Mouse (Mus musculus) adrenal gland, postnatal 10 days (tissue): ENCODE data around the gene Rhoh. TPM values are rescaled to one million over a fixed set of nuclear protein-coding genes. Genes with fewer than 3 reads are reported as not detected.

ENCODE experiments used
- DNase-seq: peaks from one replicate; pipeline ENCODE4 v3.0.0; 2021; ENCODE audit warnings: mixed read lengths
- total RNA-seq, 2 experiments: library from RNA; stranded (reverse); gene quantifications; 2 replicates each; pipeline ENCODE4 v1.2.3; 2021

Gene Rhoh
- total RNA-seq, 2 experiments from 2014 or later = 2.5 to 2.6 TPM

- DNase-seq = no peak
These were observed 34.2 kb downstream of the Rhoh start for GRCm38 (mm10) chr5:65895121-65895692.

DNA sequence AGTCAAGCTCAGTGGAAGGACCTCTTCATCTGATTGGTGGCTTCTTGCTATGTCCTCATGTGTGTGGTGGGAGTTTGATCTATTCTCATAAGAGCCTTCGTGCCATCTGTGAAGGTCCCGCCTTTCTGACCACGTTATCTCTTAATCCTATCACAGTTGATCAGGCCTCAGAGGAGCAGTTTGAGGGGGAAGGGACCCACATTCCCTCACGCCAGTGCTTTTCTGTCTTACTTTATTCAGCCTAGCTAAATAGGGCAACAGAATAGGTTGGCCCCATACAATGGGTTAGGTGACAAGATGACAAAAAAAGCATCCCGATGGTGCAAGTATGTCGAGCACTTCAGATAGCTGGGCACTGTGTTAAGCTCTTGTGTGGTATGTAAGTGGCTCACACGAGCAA lies 34.8 kb downstream of the Rhoh start:
- no peak for DNase-seq

DNA sequence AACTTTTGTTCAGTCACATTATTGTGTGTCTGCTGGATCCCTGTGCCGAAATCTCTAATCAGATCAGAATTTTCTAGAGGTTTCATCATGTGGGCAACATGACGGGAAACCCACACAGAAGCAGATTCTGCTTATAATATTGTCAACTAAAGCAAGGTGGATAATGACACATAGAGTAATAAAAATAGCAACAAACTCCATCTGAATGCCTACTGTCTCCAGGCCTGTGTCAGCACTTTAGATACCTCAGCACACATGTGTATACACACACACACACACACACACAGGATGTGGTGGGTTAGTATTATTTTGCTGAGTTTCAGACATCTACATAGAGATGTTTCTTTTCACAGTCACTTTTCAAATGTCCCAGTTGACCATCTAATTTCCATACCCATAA lies 36.7 kb downstream of the Rhoh start:
- no peak for DNase-seq

DNA sequence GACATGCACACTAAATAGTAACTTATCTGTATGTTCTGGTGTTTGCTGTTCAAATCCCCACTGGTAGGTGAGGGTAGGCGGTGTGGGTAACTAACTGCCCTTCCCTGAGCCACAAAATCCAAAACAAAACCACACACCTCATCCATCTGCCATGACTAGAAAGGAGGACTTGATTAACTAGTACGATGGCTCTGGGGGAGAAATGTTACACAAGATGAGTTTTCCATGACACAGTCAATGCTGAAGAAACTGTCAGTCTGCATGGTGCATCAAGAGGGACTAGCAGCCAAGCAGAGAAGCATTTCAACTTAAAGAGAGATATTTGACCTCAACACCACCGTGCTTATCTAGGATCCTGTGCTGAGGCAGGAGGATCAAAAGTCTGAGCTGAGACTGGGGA lies 37.7 kb downstream of the Rhoh start:
- no peak for DNase-seq

- no peak for DNase-seq
These were observed 39.1 kb downstream of the Rhoh start for GRCm38 (mm10) chr5:65900113-65900512.

- DNase-seq = no peak
These were observed 39.9 kb downstream of the Rhoh start for GRCm38 (mm10) chr5:65900862-65901265.

- DNase-seq = no peak
These were observed 40.9 kb downstream of the Rhoh start for GRCm38 (mm10) chr5:65901868-65902418.

GRCm38 (mm10) chr5:65902811-65903210 lies 41.8 kb downstream of the Rhoh start:
- no peak for DNase-seq

DNA sequence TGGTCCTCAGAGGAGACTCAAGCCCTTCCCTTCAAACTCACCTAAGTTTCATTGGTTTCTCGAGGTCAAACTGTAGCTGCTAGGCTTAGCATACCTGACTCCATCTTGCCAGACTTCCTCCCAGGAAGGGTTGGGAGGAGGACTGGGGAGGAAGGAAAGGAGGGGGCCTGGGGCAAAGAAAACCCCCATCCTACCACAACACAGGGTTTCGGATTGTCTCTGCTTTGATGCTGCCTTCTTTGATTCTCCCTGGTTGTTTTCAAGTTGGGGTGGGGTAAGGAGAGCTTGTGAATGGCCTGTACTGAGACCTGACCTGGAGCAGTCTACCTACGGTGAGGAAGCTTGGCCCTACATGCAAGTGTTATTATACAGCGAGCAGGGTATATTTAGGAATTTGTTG lies 43.5 kb downstream of the Rhoh start:
- no peak for DNase-seq

- DNase-seq = peak; percentile 8
These were observed 47.7 kb downstream of the Rhoh start for GRCm38 (mm10) chr5:65908751-65909150.

DNA sequence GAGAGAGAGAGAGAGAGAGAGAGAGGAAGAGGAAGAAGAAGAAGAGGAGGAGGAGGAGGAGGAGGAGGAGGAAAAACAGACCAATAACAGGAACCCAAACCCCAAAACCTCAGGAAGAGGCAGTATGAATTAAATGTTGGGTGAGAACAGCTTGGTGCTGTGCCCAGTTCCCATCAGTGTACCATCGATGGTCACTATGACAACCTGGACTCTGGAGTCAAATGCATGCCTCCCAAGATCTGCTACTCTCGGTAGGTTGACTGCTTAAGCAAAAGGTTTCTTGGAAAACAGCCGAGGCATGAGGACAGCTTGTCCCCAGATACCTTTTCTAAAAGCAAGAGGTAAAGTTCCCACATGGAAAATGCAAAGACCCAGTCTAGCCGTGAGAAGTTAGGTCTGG lies 48.3 kb downstream of the Rhoh start:
- no peak for DNase-seq

GRCm38 (mm10) chr5:65910398-65910797 lies 49.4 kb downstream of the Rhoh start:
- DNase-seq = no peak

DNA sequence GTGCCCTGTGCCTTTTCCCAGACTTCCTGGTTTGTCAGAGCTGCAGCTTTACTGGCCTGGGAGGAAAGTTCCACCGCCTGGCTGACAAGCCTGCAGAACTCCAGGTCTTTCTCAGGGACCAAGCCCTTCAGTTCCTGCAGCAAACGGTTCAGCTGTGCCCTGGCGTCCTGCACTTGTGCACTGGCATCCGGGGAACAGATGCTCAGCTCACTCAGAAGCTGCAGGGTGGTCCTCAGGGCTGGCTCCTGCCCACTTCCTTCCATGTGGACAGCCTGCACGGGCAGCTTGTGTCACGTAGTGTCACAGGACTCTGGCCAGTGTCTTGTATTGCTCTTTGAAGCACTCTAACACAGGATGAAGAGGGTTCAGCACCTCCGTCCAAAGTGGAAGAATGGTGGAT lies 50.7 kb downstream of the Rhoh start:
- no peak for DNase-seq

DNA sequence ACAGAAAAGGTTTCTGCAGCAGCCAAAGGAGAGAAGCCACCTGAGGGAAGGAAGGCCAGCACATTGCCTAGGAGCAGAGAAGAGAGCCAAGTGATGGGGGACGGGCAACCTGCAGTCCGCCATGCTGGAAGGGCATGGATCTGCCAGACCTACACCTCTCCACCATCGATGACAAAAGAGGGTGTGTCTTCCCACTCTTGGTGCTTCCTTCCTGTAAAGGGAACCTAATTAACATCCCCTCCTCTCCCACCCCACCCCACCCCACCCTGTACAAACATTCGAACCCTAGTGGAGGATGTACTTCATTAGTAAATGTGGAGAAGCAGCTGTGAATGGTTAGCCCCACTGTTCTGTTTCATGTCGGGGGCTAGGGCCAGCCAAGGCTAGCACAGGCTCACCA lies 51.2 kb downstream of the Rhoh start:
- DNase-seq = no peak

- no peak for DNase-seq
These were observed 52.1 kb downstream of the Rhoh start for GRCm38 (mm10) chr5:65913126-65913525.

DNA sequence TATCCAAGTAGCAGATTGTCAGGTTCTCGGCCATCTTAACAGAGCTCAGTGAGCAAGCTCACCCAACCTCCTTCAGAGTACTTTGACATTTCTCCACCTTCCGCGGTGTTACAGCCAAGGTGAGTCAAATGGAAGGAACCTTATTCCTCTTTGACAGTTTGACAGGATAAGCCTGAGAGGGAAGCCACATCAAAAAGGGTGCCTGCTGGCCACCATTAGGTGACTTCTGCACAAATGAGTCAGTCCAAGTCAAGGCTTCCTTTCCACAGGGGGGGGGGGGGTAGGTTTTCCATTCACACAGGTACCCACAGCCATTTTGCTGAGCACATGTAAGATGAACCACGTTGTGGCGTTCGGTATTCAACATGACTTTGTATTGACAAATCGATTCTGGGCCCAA lies 53.3 kb downstream of the Rhoh start:
- no peak for DNase-seq

DNA sequence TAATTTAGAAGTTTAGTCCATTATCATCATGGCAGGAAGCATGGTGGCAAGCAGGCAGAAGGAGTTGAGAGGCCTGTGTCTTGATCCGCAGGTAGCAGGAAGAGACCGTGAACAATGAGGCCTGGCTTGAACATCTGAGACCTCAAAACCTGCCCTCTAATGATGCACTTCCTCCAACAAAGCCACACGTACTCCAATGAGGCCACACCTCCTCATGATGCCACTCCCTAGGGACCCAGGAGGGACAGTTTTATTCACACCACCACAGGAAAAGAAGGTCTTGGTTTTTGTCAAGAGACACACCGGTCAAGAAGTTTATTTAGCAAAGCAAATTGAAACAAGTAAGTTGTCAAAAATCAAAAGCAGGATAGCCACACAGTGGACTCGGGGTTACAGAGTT lies 55.9 kb downstream of the Rhoh start:
- no peak for DNase-seq

- DNase-seq = no peak
These were observed 57.6 kb downstream of the Rhoh start for GRCm38 (mm10) chr5:65918601-65919000.

DNA sequence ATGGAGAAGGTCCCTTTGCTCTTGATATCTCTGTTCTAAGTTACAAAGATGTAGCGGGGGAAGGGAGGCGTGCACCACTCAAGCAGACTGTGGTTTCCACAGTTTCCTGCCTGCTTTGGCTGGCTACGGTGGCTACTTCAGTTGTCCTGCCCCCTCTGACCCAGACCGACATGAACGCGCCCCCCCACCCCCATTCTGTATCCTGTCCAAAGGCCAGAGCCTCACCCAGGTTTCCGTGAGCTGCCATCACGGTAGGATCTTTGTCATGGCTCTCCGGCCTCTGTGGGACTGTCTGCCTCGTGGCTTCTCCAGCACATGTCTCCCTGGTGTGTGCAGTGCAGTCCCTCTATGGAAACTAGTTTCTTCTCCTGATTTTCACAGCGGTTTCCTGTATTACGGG lies 58.3 kb downstream of the Rhoh start:
- DNase-seq = no peak

- no peak for DNase-seq
These were observed 58.9 kb downstream of the Rhoh start for GRCm38 (mm10) chr5:65919904-65920303.

DNA sequence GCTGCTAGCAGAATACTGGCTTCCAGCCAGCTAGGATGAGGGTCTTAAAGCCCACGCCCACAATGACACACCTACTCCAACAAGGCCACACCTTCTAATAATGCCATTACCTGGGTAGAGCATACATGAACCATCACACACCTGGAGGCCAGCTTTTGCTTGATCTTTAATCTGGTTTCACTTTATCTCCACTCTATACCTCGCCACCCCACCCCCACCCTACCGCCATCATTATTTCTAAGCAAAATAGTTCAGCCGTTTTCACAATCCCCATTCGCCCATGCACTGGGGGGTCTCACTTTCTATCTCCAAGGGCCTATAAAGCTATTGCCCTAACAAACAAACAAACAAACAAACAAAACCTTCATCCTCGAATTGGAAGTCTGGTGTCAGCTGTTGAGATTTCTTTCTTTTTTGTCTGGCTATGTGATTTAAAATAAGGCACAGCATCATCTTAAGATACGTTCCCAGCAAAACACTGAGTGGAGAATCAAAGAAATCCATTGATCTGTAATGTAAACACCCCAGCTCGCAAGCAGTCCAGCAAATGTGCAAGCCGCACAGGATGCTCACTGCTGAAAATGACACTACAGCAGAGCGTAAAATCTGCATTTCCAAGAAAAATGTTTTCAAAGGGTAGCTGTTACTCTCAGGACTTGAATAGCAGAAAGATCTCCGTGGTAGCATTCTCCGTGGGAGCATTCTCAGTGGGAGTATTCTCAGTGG lies 59.9 kb downstream of the Rhoh start:
- DNase-seq = no peak

DNA sequence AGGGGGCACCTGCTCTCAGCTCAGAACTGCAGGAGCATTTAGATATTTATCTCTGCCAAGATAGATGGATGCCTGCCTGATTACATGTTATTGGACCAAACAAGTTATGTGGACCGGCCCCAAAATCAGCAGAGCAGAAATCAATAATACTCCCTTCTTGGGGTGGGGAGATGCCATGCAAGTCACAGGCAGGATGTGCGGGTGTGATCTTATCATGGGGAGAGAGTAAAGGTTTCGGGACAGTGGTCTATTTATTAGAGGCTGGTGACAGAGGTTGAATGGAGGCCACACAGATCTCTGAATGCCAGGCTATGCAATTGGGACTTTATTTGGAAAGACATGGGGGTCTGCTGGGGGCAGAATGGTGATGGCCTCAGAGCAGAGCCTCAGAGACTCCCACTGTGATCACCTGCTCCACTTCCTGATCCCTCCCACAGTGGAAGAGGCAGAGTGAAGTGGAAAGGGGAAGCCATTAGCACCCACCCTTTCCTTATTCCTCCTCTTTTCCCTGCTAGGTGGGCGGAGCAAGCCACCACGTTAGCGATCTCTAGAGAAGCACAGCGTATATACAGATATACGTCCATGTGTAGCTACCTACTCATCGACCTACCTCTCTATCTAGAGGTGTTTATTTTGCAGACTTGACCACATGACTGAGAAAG lies 60.6 kb downstream of the Rhoh start:
- no peak for DNase-seq

DNA sequence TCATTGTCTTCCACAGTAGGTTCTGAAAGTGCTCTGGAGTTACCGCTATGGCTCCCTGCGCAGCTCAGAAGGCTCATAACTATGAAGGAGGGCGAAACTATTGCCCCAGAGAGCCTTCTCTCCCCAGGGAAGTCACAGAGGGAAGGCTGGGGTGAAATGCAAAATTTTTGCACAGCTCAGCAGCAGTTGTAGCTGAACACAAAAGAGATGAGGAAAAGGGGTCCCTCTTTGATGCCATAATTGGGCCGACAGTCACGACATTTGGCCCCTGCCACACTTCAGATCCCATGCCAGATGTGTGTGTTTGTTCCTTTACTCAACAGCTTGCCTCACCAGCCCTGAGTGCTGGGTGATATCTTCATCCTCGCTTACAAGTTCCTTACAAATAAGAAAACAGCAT lies 65.7 kb downstream of the Rhoh start:
- DNase-seq = no peak

GRCm38 (mm10) chr5:65929162-65929561 lies 68.1 kb downstream of the Rhoh start:
- DNase-seq = no peak
